Mouse (Mus musculus) activated CD4-positive, CD25-positive, alpha-beta regulatory T cell, adult 4 months (primary cell): ENCODE data around the gene Fam120a. TPM values are rescaled to one million over a fixed set of nuclear protein-coding genes. Genes with fewer than 3 reads are reported as not detected.
A peak's percentile ranks its signal among the peaks of the same experiment; 100 is the strongest.

ENCODE experiments used
- ATAC-seq: one replicate; pipeline ENCODE4 v1.8.0; 2017
- polyA plus RNA-seq, 2 experiments: library from polyadenylated mRNA; unstranded; fragments of 100-300 nt; shearing (Covaris generic); gene quantifications; one replicate each; pipeline ENCODE4 v1.2.1; 2017

Fam120a gene
- polyA plus RNA-seq, 2 experiments from 2014 or later, result 34.4 to 37.0 TPM

DNA sequence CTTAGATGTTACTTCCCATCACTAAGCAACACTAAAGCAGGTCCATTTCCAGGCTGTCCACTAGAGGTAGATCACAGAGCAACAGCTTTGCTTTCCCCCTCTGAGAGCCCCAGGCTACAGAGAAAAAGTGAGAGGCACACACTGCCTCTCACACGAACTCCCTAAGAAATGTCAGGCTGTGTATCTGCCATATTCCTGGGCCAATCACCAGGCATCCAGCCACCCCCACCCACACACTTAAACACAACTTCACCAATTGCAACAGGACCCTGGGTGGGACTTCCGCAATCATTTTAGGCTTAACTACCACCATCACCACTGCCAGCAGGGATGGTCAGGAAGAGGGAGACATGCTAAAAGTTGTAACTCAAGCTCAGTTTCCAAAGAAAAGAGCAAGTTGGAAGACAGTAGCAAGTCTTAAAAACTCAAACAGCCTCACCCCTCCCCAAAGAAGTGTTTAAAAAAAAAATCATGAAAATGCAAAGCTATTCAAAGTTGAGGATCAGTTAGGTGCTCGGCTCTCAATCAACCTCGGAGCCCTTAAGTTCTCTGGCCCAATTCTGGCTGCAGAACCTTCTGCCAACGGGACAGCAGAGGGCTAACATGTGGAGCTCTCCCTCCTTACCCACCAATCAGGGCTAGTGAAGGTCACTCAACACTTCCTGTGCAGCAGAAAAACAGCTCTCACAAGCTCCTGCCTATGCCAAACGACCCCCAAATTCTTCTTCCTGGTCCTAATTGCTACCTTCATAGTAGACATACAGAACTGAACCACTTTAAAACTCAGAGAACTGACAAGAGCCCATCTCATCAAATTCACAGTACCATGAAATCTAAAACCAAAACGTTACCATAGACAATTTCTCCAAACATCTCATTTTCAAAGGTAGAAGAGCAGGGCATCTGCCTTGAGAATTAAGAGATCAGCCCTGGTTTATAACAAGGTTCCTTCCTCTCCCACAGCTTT is 2.0 kb downstream of the Fam120a start:
- peak; percentile 24 for ATAC-seq

DNA sequence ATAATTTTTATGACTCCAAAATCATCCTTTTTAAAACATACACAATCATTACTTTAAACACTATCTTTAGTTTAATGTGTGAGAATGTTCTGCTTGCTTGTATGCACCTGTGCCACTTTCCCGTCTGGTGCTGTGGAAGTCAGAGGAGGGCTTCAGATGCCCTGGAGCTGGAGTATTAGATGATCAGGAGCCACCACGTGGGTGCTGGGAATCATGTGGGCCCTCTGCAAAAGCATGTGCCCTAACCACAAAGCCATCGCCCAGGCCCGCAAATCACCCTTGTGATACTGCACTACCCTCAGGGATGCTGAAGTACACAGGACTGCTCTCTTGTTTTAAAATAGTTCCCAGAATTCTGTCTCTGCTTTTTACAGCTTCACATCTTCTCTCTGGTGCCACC is 3.0 kb downstream of the Fam120a start:
- no peak for ATAC-seq

DNA sequence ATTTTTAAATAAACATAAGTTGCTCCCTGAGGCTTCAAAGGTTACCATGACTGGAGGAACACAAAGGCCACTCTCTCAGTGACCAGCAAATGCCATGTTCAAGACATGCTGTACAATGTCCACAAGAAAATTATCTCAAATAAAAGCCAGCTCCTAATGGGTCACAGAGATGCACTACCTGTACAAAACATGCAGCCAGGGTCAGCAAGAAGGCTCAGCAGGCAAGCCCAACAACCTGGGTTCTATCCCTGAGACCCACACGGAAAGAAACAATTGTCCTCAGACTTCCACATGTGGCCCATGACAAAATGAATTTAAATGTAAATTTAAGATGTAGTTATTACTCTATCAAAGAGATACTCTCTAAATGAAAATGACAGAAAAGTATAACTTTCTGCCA is 4.7 kb downstream of the Fam120a start:
- no peak for ATAC-seq

- no peak for ATAC-seq
Measured at GRCm38 (mm10) chr13:48962519-48962918, 5.3 kb downstream of the Fam120a start.

- no peak for ATAC-seq
Measured at GRCm38 (mm10) chr13:48958608-48959007, 9.2 kb downstream of the Fam120a start.

- no peak for ATAC-seq
Measured at GRCm38 (mm10) chr13:48954825-48955224, 13.0 kb downstream of the Fam120a start.

- no peak for ATAC-seq
Measured at GRCm38 (mm10) chr13:48950600-48951241, 17.1 kb downstream of the Fam120a start.

DNA sequence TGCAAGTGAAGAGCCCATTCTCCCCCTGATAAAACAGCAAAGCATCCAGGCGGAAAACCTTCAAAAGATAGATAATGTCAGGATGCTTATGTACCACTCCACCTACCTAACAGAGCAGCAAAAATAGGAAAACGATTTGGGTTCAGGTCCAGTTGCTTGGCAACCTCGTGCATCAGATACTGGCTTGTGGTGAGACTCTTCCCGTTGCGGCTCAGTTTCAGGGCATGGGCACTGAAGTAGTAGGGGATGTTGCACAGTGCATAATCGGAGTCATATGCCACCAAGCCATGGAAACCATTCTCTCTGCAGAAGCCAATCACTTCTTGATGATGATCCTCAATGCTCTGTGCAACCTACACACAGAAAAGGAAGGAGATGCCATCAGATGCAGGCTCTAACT is 18.9 kb downstream of the Fam120a start:
- no peak for ATAC-seq

GRCm38 (mm10) chr13:48944571-48944970 is 23.2 kb downstream of the Fam120a start:
- no peak for ATAC-seq

GRCm38 (mm10) chr13:48942471-48942870 is 25.3 kb downstream of the Fam120a start:
- no peak for ATAC-seq

DNA sequence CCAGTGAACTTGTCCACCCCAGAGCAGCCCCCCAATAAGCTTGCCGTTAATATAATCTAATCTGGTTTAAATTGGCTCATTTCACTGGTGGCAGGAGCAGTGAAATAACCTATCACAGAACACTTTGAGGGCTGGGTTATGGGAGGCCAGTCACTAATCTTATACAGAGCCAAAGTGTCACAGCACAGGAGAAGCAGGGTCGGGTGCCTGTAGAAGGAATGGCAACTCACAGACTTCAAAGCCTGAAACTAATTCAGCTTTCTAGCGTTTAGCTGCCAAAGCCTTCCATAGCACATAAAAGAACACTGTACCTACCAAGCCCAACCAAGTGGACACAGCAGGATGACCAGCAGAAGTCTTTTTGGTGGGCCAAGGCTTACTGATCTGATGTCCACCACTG is 26.0 kb downstream of the Fam120a start:
- ATAC-seq, result no peak

DNA sequence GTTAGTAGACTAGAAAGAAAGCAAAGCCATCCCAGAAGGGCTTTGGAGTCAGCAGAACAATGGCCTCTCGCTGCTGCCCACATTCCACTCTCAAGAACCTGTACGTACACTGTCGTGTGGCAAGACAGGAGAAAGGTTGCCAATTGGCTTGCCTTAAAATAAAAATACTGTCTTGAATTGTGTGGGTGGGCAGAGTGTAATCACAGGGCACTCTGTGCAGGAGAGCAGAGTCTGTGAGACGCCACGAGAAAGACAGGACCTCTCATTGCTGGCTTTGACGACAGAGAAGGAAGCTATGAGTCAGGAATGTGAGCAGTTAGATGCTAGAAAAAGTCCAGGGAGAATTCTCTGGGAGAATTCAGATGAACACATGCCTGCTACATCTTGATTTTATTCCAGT is 33.2 kb downstream of the Fam120a start:
- no peak for ATAC-seq

DNA sequence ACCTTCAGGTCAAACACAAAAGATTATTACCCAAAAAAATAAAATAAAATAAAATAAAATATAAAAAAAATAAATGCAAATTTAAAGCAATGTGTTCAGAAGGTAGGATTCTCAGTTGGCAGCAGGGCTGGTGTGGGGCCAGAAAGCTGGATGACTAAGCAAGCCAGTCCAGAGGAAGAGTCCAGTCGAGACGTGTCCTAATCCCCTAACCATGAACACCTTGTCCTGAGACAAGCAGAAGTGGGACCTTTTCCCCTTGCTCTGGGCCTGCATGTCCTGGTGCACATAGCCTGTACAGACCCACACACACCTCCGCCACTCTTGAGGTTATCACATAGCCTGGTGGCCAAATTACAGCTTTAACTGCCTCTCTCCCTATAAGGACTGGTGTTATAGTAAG is 35.1 kb downstream of the Fam120a start:
- ATAC-seq, result no peak

- no peak for ATAC-seq
Measured at GRCm38 (mm10) chr13:48931687-48932086, 36.1 kb downstream of the Fam120a start.

- no peak for ATAC-seq
Measured at GRCm38 (mm10) chr13:48931232-48931631, 36.6 kb downstream of the Fam120a start.

GRCm38 (mm10) chr13:48929535-48930110 is 38.2 kb downstream of the Fam120a start:
- ATAC-seq, result peak; percentile 80

- ATAC-seq, result no peak
Measured at GRCm38 (mm10) chr13:48927609-48928008, 40.2 kb downstream of the Fam120a start.

GRCm38 (mm10) chr13:48922712-48923111 is 45.1 kb downstream of the Fam120a start:
- no peak for ATAC-seq

DNA sequence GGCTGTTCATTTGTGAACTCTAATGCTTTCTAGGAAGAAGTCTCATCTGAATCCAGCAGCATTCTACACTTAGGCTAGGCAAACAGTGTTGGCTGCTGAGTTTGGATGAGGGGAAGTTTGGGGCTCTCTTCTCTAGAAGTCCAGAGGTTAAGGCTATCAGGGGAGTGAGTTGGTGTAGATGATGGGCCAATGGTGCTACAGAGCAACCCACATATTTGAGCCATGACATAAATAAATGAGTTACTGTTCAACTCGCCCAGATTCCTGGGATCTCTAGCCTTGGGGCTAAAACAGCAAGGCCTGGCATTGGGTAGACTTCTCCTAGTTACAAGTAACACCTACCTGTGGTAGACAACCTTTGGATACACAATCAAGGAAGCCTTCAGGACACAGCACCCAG is 46.6 kb downstream of the Fam120a start:
- ATAC-seq, result no peak

GRCm38 (mm10) chr13:48919756-48920415 is 47.9 kb downstream of the Fam120a start:
- no peak for ATAC-seq

DNA sequence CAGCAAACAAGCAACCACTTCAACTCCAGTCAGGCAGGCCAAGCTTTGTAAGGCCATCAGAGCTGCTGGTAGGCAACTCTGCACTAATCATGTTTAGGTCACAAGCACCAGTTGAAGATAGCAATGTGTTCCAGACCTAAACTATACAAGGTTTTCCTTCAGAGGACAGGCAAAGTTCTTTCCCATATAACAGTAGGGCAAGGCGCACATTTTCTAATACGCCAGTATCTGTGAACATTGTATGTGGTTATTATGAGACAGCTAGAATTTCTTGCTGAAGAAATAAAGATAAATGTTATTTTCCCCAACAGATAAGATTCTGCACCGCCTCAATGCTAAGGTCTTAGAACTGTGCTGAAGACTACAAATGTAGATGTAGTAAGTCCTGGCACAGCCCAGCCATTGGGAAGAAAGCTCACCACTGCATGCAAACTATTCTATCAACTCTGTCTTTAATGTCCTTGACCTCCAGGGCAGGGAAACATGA is 50.7 kb downstream of the Fam120a start:
- ATAC-seq, result no peak

DNA sequence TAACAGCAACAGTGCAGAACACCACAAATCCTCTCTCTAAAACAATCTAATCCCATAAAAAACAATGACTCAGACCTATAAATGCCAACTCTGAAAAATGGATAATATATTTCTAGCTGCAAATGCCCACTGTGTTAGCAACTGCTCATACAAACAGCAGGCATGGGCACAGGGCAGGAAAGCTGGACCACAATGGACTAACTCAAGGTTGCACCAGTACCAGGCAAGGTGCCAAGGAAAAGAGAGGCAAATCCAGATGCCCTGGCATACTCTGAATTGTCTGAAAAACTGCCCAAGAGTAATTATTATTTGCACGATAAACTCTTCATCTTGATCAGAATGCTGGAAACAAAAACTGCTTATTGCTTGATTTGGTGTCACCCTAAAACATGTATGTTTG is 54.1 kb downstream of the Fam120a start:
- ATAC-seq, result no peak

DNA sequence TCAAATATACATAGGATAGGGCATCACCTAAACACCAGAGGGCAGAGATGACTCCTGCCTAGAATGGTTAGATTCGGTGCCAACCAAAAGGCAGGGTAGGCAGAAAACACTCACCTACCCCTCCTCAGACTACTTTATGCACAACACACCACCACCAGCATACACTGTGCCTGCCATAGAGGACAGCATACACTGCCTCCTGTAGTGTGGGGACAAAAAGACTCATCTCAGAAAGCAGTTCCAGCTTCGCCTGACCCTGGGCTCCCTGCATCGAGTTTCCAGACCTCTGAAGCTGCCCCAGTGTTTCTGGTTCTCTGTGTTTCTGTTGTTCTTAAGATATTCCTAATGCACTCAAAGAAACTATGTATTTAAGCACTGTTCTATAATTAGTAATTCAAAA is 54.7 kb downstream of the Fam120a start:
- no peak for ATAC-seq
